ENCODE assay signal across 8 mouse cellular contexts in genomic region chr9:62122508-62123215, GRCm38 (mm10). TPM values are rescaled to one million over a fixed set of nuclear protein-coding genes. Genes with fewer than 3 reads are reported as not detected.
DNase-seq lines count a peak whose midpoint lies in the region; ATAC-seq lines count a peak whose summit lies in the region.

Gene Glce, minus strand, starts transcription at chr9:62122655.

- H3K27ac ChIP-seq in lung, embryonic 16.5 days (ENCODE audit: low read length): peak within 1 kb of the TSS; percentile 87

- H3K4me3 ChIP-seq in lung, embryonic 16.5 days (ENCODE audit: low read length): peak within 1 kb of the TSS; percentile 84

- H3K27me3 ChIP-seq in lung, embryonic 16.5 days (ENCODE audit: control insufficient read depth, insufficient read depth, low read depth, low read length): no peaks in the 10 kb centered on the region

- ATAC-seq in hematopoietic stem cell, adult 5-6 weeks (replicated peaks in 1 of 2; ENCODE audit: insufficient read depth in 1 of 2, low FRiP score in 2 of 2, low TSS enrichment in 1 of 2, low read depth in 1 of 2, poor library complexity in 2 of 2, severe bottlenecking in 2 of 2): peak; percentile 99
- peak; percentile 100 for ATAC-seq in lung, embryonic 16.5 days (ENCODE audit: low read depth)

- peak within 1 kb of the TSS; percentile 85 for H3K4me2 ChIP-seq in lung, embryonic 16.5 days (ENCODE audit: low read depth, low read length)

- DNase-seq in MEL-GATA-1-ER (ENCODE audit: extremely low read depth, low read depth): peak; percentile 91
- DNase-seq in cerebellum, adult 8-10 months: peak; percentile 99
- DNase-seq in forelimb bud, embryonic 11.5 days (ENCODE audit: low read depth, low spot score): peak; percentile 99
- peak; percentile 99 for DNase-seq in layer of hippocampus, adult 9-10 months (ENCODE audit: low spot score)
- peak; percentile 96 for DNase-seq in ovary, postnatal 10 days (ENCODE audit: low spot score)
- peak; percentile 97 for DNase-seq in thymus, postnatal 10 days (ENCODE audit: low spot score in 2 of 2)

- peaks cover 5% of the 10 kb centered on the region for H3K4me1 ChIP-seq in lung, embryonic 16.5 days (replicated peaks; ENCODE audit: control insufficient read depth, insufficient read depth, low read length)

- no peaks in the 10 kb centered on the region for H3K36me3 ChIP-seq in lung, embryonic 16.5 days (ENCODE audit: control insufficient read depth, insufficient read depth, low read length)

- H3K9me3 ChIP-seq in lung, embryonic 16.5 days (ENCODE audit: control insufficient read depth, low read length): no peaks in the 10 kb centered on the region

- H3K9ac ChIP-seq in lung, embryonic 16.5 days (ENCODE audit: low read length): peak within 1 kb of the TSS; percentile 92

- WGBS in lung, embryonic 16.5 days: 1% methylated on average over 51 of the region's 51 CpGs

RNA-seq across cellular contexts. Expression of gene Glce, which starts in this region (rescaled TPM):
- 19.1 and 19.3 TPM in 2 replicates for total RNA-seq in hematopoietic stem cell, adult 5-6 weeks (2017)
- polyA plus RNA-seq in lung, embryonic 16.5 days (2015; fragmentation: Nextera tagmentation; extraction: Ambion mirVana): 20.7 TPM in 2 replicates

Comparison
In these comparisons a context has a peak if more than half of its experiments do, and no peak if none do; other contexts are left out.
1. Peak in every context shown above with its lines: DNase-seq, ATAC-seq, H3K4me3 ChIP-seq and H3K27ac ChIP-seq.